Mouse (Mus musculus): ENCODE results near the gene Tmem79. TPM values are rescaled to one million over a fixed set of nuclear protein-coding genes. Genes with fewer than 3 reads are reported as not detected.
A peak's percentile ranks its signal among the peaks of the same experiment; 100 is the strongest.

Gene Tmem79
- polyA plus RNA-seq, 1 experiment from 2014 or later, result 2.0 TPM

DNA sequence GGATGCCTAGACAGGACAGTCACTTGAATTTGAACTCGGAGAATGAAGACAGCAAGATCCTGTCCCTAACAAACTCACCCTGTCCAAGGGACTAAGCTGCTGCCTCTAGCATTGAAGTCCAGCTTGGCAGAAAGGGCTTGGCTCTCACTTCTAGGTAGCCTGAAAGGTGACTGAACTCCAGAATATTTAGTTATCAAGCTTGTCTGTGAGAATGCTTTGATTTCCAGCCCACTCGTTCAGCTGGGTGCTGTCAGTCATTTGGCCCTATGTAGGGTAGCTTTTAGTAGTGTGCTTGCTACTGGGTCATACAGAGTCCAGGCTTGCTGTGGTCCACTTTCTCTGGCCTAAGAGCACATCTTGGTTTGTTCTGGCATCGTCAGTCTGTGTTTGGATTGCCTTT lies 3.1 kb upstream of the Tmem79 start:
- Histone ChIP-seq H3K4me1 (peaks cover 65% of the 10 kb centered on the region), H3K27me3 (replicated peaks) (no peaks in the 10 kb centered on the region), H3K36me3 (peaks cover 39% of the 10 kb centered on the region), H3K4me2 (peak overlapping the region; percentile 81), H3K9ac (peak overlapping the region; percentile 66), H3K27ac (peak overlapping the region; percentile 96), H3K9me3 (replicated peaks) (no peaks in the 10 kb centered on the region), H3K4me3 (peak overlapping the region; percentile 80)
- 54% methylated on average over 3 of the region's 3 CpGs for WGBS (ENCODE audit: insufficient replicate concordance)
- ATAC-seq, result no peak

DNA sequence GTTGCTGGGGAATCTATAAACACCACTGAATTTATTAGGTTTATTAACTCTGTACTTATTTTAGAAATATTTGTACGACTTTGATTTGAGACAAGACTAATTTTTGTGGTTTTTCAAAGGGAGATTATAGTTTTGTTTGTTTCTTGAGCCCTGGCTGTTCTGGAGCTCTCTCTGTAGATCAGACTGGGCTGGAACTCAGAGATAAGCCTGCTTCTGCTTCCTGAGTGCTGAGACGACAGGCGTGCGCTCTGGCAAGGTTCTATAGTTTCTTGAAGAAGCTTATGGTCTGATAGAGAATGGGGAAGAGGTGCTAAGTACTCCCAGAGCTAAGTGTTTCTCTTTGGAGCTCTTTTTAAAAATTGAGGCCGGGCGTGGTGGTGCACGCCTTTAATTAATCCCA lies 2.4 kb upstream of the Tmem79 start:
- H3K9me3 ChIP-seq (replicated peaks), result no peaks in the 10 kb centered on the region
- WGBS (ENCODE audit: insufficient replicate concordance), result 22% methylated on average over 7 of the region's 7 CpGs

GRCm38 (mm10) chr3:88337367-88338020 lies 1.5 kb upstream of the Tmem79 start:
- peak; percentile 53 for ATAC-seq
- H3K9ac ChIP-seq, result peak overlapping the region; percentile 89
- peaks cover 73% of the 10 kb centered on the region for H3K4me1 ChIP-seq

More for the DNA sequence above, 2.4 kb upstream of the Tmem79 start:
- H3K9ac ChIP-seq, result peak overlapping the region; percentile 89
- H3K36me3 ChIP-seq, result peaks cover 32% of the 10 kb centered on the region
- H3K4me3 ChIP-seq, result peak overlapping the region; percentile 80
- H3K4me2 ChIP-seq, result peak overlapping the region; percentile 81
- ATAC-seq, result peak; percentile 61
- H3K27ac ChIP-seq, result peak overlapping the region; percentile 96
- H3K27me3 ChIP-seq (replicated peaks), result no peaks in the 10 kb centered on the region; the same call in 1 of the 2 replicates
- H3K4me1 ChIP-seq, result peaks cover 72% of the 10 kb centered on the region

DNA sequence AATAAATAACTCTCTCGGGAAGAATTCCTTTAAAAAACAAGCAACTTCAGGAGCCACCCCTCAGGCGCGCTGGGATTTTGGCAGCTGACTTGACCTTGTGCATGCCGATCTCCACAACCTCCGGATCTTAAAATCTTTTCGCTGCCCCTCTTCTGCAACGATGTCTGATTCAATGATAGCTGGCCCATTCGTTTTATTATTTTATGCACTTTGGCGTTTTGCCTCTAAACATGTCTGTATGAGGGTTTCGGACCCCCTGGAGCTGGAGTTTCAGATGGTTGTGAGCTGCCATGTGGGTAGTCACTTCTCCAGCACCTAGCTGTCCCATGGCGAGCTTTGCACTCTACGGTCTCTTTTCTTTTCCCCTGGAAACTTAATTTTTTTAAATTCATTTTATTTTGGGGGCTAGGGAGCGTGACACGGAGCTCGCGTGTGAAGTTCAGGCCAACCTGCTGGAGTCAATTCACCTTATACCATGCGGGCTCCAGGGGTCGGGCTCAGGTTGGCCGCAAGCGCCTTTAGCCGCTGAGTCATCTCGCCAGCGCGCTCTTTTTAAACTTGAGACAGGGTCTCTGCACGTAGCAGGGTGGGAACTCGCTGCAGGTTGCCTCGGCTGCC lies 403 bp downstream of the Tmem79 start:
- no peaks in the 10 kb centered on the region for H3K9me3 ChIP-seq (replicated peaks)
- H3K9ac ChIP-seq, result peak overlapping the region; percentile 89
- peak overlapping the region; percentile 96 for H3K27ac ChIP-seq
- ATAC-seq, result peak; percentile 35
- peaks cover 13% of the 10 kb centered on the region for H3K36me3 ChIP-seq
- H3K27me3 ChIP-seq (replicated peaks), result peaks cover 6% of the 10 kb centered on the region; the same call in 1 of the 2 replicates
- under 1% methylated on average over 27 of the region's 27 CpGs for WGBS (ENCODE audit: insufficient replicate concordance)
- H3K4me2 ChIP-seq, result peak overlapping the region; percentile 81
- peak overlapping the region; percentile 80 for H3K4me3 ChIP-seq
- H3K4me1 ChIP-seq, result peaks cover 58% of the 10 kb centered on the region

More at GRCm38 (mm10) chr3:88337367-88338020, 1.5 kb upstream of the Tmem79 start:
- Histone ChIP-seq H3K27me3 (replicated peaks) (peaks cover 1% of the 10 kb centered on the region; the same call in 1 of the 2 replicates), H3K4me2 (peak overlapping the region; percentile 81), H3K36me3 (peaks cover 28% of the 10 kb centered on the region), H3K9me3 (replicated peaks) (no peaks in the 10 kb centered on the region), H3K4me3 (peak overlapping the region; percentile 80), H3K27ac (peak overlapping the region; percentile 96)
- 22% methylated on average over 11 of the region's 11 CpGs for WGBS (ENCODE audit: insufficient replicate concordance)

DNA sequence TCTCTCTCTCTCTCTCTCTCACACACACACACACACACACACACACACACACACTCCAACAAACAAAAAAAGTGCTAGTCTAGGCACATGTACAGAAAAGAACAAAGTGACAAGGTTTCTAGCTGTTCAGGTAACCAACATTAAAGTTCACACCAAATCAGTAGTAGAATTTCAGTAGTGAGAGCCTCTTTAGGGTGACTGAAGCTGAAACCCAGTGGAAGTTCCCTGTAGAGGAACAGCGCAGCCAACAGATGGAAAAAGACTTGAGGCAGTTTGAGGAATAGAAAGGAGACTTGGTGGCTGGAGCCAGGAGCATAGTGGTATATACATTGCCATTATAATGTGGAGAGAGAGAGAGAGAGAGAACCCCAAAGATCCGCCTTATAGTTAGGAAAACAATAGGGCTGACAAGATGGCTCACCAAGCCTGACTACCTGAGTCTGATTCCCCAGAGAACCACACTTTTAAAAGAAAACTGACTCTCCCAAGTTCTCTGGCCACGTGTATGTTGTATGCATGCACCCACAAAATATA lies 979 bp downstream of the Tmem79 start:
- Histone ChIP-seq H3K9me3 (replicated peaks) (no peaks in the 10 kb centered on the region), H3K27me3 (replicated peaks) (peaks cover 6% of the 10 kb centered on the region; the same call in 1 of the 2 replicates), H3K4me2 (peak overlapping the region; percentile 81), H3K4me1 (peaks cover 55% of the 10 kb centered on the region), H3K27ac (peak overlapping the region; percentile 96), H3K36me3 (peaks cover 15% of the 10 kb centered on the region), H3K4me3 (peak overlapping the region; percentile 80), H3K9ac (peak overlapping the region; percentile 89)
- no peak for ATAC-seq
- WGBS (ENCODE audit: insufficient replicate concordance), result 16% methylated on average over 3 of the region's 3 CpGs

- H3K27me3 ChIP-seq (replicated peaks), result peaks cover 6% of the 10 kb centered on the region; the same call in 1 of the 2 replicates
- peak overlapping the region; percentile 80 for H3K4me3 ChIP-seq
- H3K4me2 ChIP-seq, result peak overlapping the region; percentile 81
- no peaks in the 10 kb centered on the region for H3K9me3 ChIP-seq (replicated peaks)
- peak overlapping the region; percentile 96 for H3K27ac ChIP-seq
- WGBS (ENCODE audit: insufficient replicate concordance), result 53% methylated on average over 12 of the region's 12 CpGs
- peaks cover 47% of the 10 kb centered on the region for H3K4me1 ChIP-seq
- peaks cover 23% of the 10 kb centered on the region for H3K36me3 ChIP-seq
- ATAC-seq, result peak; percentile 33; the same call in 1 of the 2 replicates
- H3K9ac ChIP-seq, result peak overlapping the region; percentile 89
Measured at GRCm38 (mm10) chr3:88334029-88334658, 1.8 kb downstream of the Tmem79 start.

GRCm38 (mm10) chr3:88331282-88331681 lies 4.7 kb downstream of the Tmem79 start:
- peaks cover 6% of the 10 kb centered on the region; the same call in 1 of the 2 replicates for H3K27me3 ChIP-seq (replicated peaks)
- no peak for ATAC-seq
- 8% methylated on average over 2 of the region's 2 CpGs for WGBS (ENCODE audit: insufficient replicate concordance)

DNA sequence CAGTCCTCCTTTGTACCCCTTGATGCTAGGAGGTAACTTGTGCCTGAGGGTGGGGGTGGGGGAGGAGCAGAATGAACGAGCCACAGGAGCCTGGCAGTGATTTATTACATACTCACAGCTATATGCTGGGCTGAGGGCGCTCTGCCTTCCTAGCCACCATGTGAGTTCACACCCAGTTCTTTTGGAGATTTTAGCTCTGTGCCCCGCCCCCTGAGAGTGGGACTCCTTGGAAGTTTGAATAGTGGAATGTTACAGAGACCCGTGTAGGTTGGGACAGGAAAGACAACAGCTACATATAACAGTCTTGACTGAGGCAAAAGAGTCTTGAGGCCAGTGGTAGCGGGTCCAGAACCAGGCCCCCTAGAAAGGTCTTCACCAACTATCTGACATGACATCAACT lies 7.0 kb downstream of the Tmem79 start:
- no peak overlapping the region for H3K4me3 ChIP-seq
- no peaks in the 10 kb centered on the region for H3K9me3 ChIP-seq (replicated peaks)
- peaks cover 48% of the 10 kb centered on the region for H3K36me3 ChIP-seq
- peaks cover 23% of the 10 kb centered on the region for H3K4me1 ChIP-seq
- no peak overlapping the region for H3K9ac ChIP-seq
- no peak for ATAC-seq
- 63% methylated on average over 5 of the region's 5 CpGs for WGBS (ENCODE audit: insufficient replicate concordance)
- H3K4me2 ChIP-seq, result no peak overlapping the region
- no peak overlapping the region for H3K27ac ChIP-seq
- peaks cover 6% of the 10 kb centered on the region; the same call in 1 of the 2 replicates for H3K27me3 ChIP-seq (replicated peaks)

More at GRCm38 (mm10) chr3:88331282-88331681, 4.7 kb downstream of the Tmem79 start:
- H3K9me3 ChIP-seq (replicated peaks), result no peaks in the 10 kb centered on the region
- H3K9ac ChIP-seq, result no peak overlapping the region
- H3K27ac ChIP-seq, result no peak overlapping the region
- H3K4me1 ChIP-seq, result peaks cover 25% of the 10 kb centered on the region
- peaks cover 44% of the 10 kb centered on the region for H3K36me3 ChIP-seq
- H3K4me3 ChIP-seq, result no peak overlapping the region
- no peak overlapping the region for H3K4me2 ChIP-seq

GRCm38 (mm10) chr3:88324951-88325405 lies 11.0 kb downstream of the Tmem79 start, which contains the start of gene Glmp:
Gene Glmp (plus strand): TSS chr3:88325023.
- Histone ChIP-seq H3K9ac (peak within 1 kb of the TSS; percentile 82), H3K4me2 (peak within 1 kb of the TSS; percentile 83), H3K4me1 (peaks cover 15% of the 10 kb centered on the region), H3K4me3 (peak within 1 kb of the TSS; percentile 76), H3K27me3 (replicated peaks) (no peaks in the 10 kb centered on the region), H3K36me3 (peaks cover 68% of the 10 kb centered on the region), H3K27ac (peak within 1 kb of the TSS; percentile 61), H3K9me3 (replicated peaks) (no peaks in the 10 kb centered on the region)
- peak; percentile 82 for ATAC-seq
- 1% methylated on average over 10 of the region's 10 CpGs for WGBS (ENCODE audit: insufficient replicate concordance)

DNA sequence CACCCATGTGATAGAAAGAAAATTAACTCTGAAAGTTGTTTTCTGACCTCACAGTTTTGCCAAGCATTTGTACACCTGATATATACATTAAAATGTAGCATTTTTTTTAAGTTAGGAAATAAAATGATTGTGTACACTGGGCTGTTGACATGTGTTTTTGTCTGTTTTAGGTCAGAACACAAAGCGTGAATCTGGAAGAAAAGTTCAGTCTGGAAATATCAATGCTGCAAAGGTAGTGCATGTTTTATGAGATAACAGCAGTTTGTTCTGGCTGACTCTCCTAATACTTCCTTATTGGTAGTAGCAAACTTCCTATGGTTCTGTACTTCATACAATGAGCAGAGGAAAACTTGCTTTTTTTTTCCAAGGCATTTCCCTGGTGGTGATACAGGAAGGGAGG lies 36.8 kb downstream of the Tmem79 start:
- peak overlapping the region; percentile 72; the same call in 1 of the 2 replicates for H3K4me3 ChIP-seq
- H3K36me3 ChIP-seq, result peaks cover 58% of the 10 kb centered on the region
- peaks cover 27% of the 10 kb centered on the region for H3K4me1 ChIP-seq
- ATAC-seq, result no peak
- 23% methylated on average over 1 of the region's 1 CpGs for WGBS (ENCODE audit: insufficient replicate concordance)
- no peak overlapping the region for H3K27ac ChIP-seq
- H3K4me2 ChIP-seq, result peak overlapping the region; percentile 79
- no peaks in the 10 kb centered on the region for H3K27me3 ChIP-seq (replicated peaks)
- no peak overlapping the region for H3K9ac ChIP-seq
- H3K9me3 ChIP-seq (replicated peaks), result no peaks in the 10 kb centered on the region

DNA sequence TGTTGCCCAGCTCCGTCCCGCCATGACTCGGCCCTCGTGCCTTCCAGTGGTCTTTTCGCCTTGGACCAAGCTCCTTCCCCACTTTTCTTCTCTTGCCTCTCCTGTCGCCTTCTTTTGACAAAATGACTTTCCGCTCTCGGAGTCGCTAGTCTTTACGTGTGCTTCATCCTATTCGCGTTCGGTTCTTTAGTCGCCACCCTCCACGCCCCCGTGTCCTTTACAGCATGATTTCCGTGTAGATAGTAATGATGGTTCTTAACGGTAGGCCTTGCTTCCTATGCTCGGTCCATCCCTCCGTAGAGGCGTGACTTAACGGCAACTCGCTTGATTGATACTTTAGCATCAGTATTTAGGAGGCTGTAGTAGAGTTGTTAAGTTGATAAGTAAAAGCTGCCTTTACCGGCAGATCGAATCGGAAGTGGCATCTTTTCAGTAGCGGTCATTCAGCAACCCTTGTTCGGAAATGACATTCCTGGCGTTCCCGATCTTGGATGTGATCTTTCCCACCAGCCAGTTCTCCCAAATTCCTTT lies 38.6 kb downstream of the Tmem79 start:
- Histone ChIP-seq H3K4me3 (peak overlapping the region; percentile 72), H3K36me3 (peaks cover 41% of the 10 kb centered on the region), H3K4me1 (peaks cover 27% of the 10 kb centered on the region), H3K27me3 (replicated peaks) (no peaks in the 10 kb centered on the region), H3K27ac (peak overlapping the region; percentile 94), H3K4me2 (peak overlapping the region; percentile 79), H3K9ac (peak overlapping the region; percentile 80), H3K9me3 (replicated peaks) (no peaks in the 10 kb centered on the region)
- under 1% methylated on average over 30 of the region's 30 CpGs for WGBS (ENCODE audit: insufficient replicate concordance)
- ATAC-seq, result no peak

All from liver, embryonic 12.5 days (tissue).